9 mouse cellular contexts compared by ENCODE assay signal in the genomic region with DNA sequence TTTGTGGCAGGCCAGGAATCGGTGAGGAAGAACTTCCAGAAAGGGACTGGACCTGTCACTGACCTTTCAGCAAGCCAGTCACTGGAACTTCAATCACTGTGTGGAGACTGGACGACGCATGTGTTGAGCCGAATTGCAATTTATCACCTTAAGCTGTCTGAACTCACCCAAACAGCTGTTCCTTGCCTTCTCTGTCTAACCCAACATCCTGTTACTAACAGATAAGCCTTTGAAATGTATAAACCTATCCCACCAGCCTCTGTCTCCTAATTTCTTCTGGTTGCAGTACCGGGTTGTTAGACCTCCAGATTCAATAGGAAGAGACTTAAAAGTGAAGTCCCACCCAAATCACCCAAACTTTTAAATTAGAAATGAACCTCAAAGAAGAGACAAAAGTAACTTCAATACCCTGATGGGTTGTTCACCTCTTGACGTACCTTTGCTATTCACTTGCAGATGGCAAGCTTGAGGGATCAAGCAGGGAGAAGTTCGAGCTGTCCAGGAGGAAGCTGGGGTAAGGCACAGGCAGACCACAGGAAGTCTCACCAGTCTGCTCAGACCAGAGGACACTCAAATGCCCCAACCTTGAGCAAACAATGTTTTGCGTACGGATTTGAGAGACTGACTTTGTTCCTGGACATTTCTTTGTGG. TPM values are rescaled to one million over a fixed set of nuclear protein-coding genes. Genes with fewer than 3 reads are reported as not detected.
A peak's percentile ranks its signal among the peaks of the same experiment; 100 is the strongest.
DNase-seq lines count a peak whose midpoint lies in the region; ATAC-seq lines count a peak whose summit lies in the region.
"Had no signal": no experiment of that assay in that cellular context is flagged by ENCODE, and none has a peak within 500 bp of the region (broad histone marks: within the 10 kb centered on the region; RNA-seq: fewer than 3 reads in every experiment).

No protein-coding gene starts in this region.

- no peaks in the 10 kb centered on the region for H3K27me3 ChIP-seq in hindbrain, embryonic 16.5 days (replicated peaks; ENCODE audit: control insufficient read depth, insufficient read depth, low read length)
- H3K27me3 ChIP-seq in hindbrain, embryonic 10.5 days (ENCODE audit: insufficient read depth, poor library complexity, severe bottlenecking) = no peaks in the 10 kb centered on the region
- no peaks in the 10 kb centered on the region for H3K27me3 ChIP-seq in midbrain, embryonic 16.5 days (ENCODE audit: control insufficient read depth, insufficient read depth, low read depth, low read length)
- no peaks in the 10 kb centered on the region for H3K27me3 ChIP-seq in midbrain, embryonic 13.5 days
- H3K27me3 ChIP-seq: midbrain, embryonic 12.5 days had no signal

- no peak overlapping the region for H3K4me2 ChIP-seq in hindbrain, embryonic 16.5 days (ENCODE audit: low read length)
- H3K4me2 ChIP-seq in midbrain, embryonic 16.5 days (ENCODE audit: low read length) = no peak overlapping the region
- H3K4me2 ChIP-seq in midbrain, embryonic 13.5 days (replicated peaks) = no peak overlapping the region
- H3K4me2 ChIP-seq: midbrain, embryonic 12.5 days had no signal

- no peak overlapping the region for H3K9ac ChIP-seq in hindbrain, embryonic 16.5 days (ENCODE audit: low read depth, low read length)
- H3K9ac ChIP-seq in midbrain, embryonic 16.5 days (ENCODE audit: low read depth, low read length) = no peak overlapping the region
- no peak overlapping the region for H3K9ac ChIP-seq in midbrain, embryonic 13.5 days (replicated peaks)
- H3K9ac ChIP-seq: midbrain, embryonic 12.5 days had no signal

- ATAC-seq in hindbrain, embryonic 16.5 days = peak; percentile 38; the same call in 1 of the 2 replicates
- peak; percentile 41 for ATAC-seq in midbrain, embryonic 16.5 days
- no peak for ATAC-seq in midbrain, embryonic 13.5 days
- 0 out of 2 replicates have a peak, but pooled peaks have one; percentile 48 for ATAC-seq in erythroblast, adult 5-6 weeks (replicated peaks; ENCODE audit: low FRiP score, poor library complexity, severe bottlenecking)

- H3K27ac ChIP-seq in hindbrain, embryonic 16.5 days (ENCODE audit: low read depth, low read length) = no peak overlapping the region
- H3K27ac ChIP-seq in hindbrain, embryonic 10.5 days = no peak overlapping the region
- no peak overlapping the region for H3K27ac ChIP-seq in midbrain, embryonic 16.5 days (ENCODE audit: low read length)
- no peak overlapping the region for H3K27ac ChIP-seq in midbrain, embryonic 13.5 days
- H3K27ac ChIP-seq: heart, embryonic 10.5 days; midbrain, embryonic 12.5 days had no signal

- no peak overlapping the region for H3K4me3 ChIP-seq in hindbrain, embryonic 16.5 days (ENCODE audit: low read length)
- no peak overlapping the region for H3K4me3 ChIP-seq in hindbrain, embryonic 10.5 days
- H3K4me3 ChIP-seq in midbrain, embryonic 16.5 days (ENCODE audit: low read depth, low read length) = no peak overlapping the region
- H3K4me3 ChIP-seq in midbrain, embryonic 13.5 days (replicated peaks) = no peak overlapping the region
- H3K4me3 ChIP-seq: heart, embryonic 10.5 days; midbrain, embryonic 12.5 days had no signal

- H3K9me3 ChIP-seq in hindbrain, embryonic 16.5 days (ENCODE audit: control insufficient read depth, low read length) = no peaks in the 10 kb centered on the region
- no peaks in the 10 kb centered on the region for H3K9me3 ChIP-seq in hindbrain, embryonic 10.5 days
- H3K9me3 ChIP-seq in midbrain, embryonic 16.5 days (replicated peaks; ENCODE audit: control insufficient read depth, low read length, poor library complexity, severe bottlenecking) = no peaks in the 10 kb centered on the region
- H3K9me3 ChIP-seq in midbrain, embryonic 13.5 days = no peaks in the 10 kb centered on the region
- H3K9me3 ChIP-seq: heart, embryonic 10.5 days; midbrain, embryonic 12.5 days had no signal

- H3K36me3 ChIP-seq in hindbrain, embryonic 16.5 days (ENCODE audit: control insufficient read depth, insufficient read depth, low read length) = no peaks in the 10 kb centered on the region
- no peaks in the 10 kb centered on the region for H3K36me3 ChIP-seq in hindbrain, embryonic 10.5 days
- no peaks in the 10 kb centered on the region for H3K36me3 ChIP-seq in midbrain, embryonic 16.5 days (ENCODE audit: control insufficient read depth, insufficient read depth, low read length)
- no peaks in the 10 kb centered on the region for H3K36me3 ChIP-seq in midbrain, embryonic 13.5 days
- H3K36me3 ChIP-seq: heart, embryonic 10.5 days; midbrain, embryonic 12.5 days had no signal

- H3K4me1 ChIP-seq in hindbrain, embryonic 16.5 days (ENCODE audit: control insufficient read depth, insufficient read depth, low read depth, low read length) = no peaks in the 10 kb centered on the region
- H3K4me1 ChIP-seq in hindbrain, embryonic 10.5 days (replicated peaks) = no peaks in the 10 kb centered on the region
- H3K4me1 ChIP-seq in midbrain, embryonic 16.5 days (ENCODE audit: control insufficient read depth, insufficient read depth, low read length) = no peaks in the 10 kb centered on the region
- H3K4me1 ChIP-seq in midbrain, embryonic 13.5 days (replicated peaks) = no peaks in the 10 kb centered on the region
- H3K4me1 ChIP-seq: heart, embryonic 10.5 days; midbrain, embryonic 12.5 days had no signal

- no peak for DNase-seq in hindbrain, embryonic 10.5 days (ENCODE audit: low spot score)
- no peak for DNase-seq in adipocyte (ENCODE audit: low spot score)
- DNase-seq in embryo, embryonic 10 days (ENCODE audit: low spot score) = no peak

- 66% methylated on average over 9 of the region's 9 CpGs for WGBS in hindbrain, embryonic 16.5 days
- 68% methylated on average over 9 of the region's 9 CpGs for WGBS in hindbrain, embryonic 10.5 days
- WGBS in midbrain, embryonic 16.5 days = 68% methylated on average over 9 of the region's 9 CpGs
- 68% methylated on average over 9 of the region's 9 CpGs for WGBS in midbrain, embryonic 13.5 days

RNA-seq across cellular contexts. Expression of a gene that starts 13.0 kb away (rescaled TPM):
- polyA plus RNA-seq in hindbrain, embryonic 16.5 days (2015; fragmentation: Nextera tagmentation; extraction: Ambion mirVana) = 33.9 and 34.2 TPM in 2 replicates
- polyA plus RNA-seq in hindbrain, embryonic 10.5 days (2016; fragmentation: Nextera tagmentation; extraction: Ambion mirVana) = 42.6 and 45.1 TPM in 2 replicates
- 41.6 and 42.7 TPM in 2 replicates for polyA plus RNA-seq in midbrain, embryonic 16.5 days (2015; fragmentation: Nextera tagmentation; extraction: Ambion mirVana)
- 43.0 and 51.0 TPM in 2 replicates for polyA plus RNA-seq in midbrain, embryonic 13.5 days (2015; fragmentation: Nextera tagmentation; extraction: Ambion mirVana)
- 14.8 and 21.1 TPM in 2 replicates for total RNA-seq in erythroblast, adult 5-6 weeks (2015; ENCODE audit: low replicate concordance)
- total RNA-seq in erythroblast, adult 5-6 weeks (2017; ENCODE audit: low replicate concordance) = 11.8 and 43.7 TPM in 2 replicates

RNA-seq across cellular contexts. Expression of a gene that starts 53.3 kb away (rescaled TPM):
- polyA plus RNA-seq in hindbrain, embryonic 16.5 days (2015; fragmentation: Nextera tagmentation; extraction: Ambion mirVana) = 40.7 and 45.9 TPM in 2 replicates
- 32.5 and 36.5 TPM in 2 replicates for polyA plus RNA-seq in hindbrain, embryonic 10.5 days (2016; fragmentation: Nextera tagmentation; extraction: Ambion mirVana)
- 31.2 and 37.7 TPM in 2 replicates for polyA plus RNA-seq in midbrain, embryonic 16.5 days (2015; fragmentation: Nextera tagmentation; extraction: Ambion mirVana)
- polyA plus RNA-seq in midbrain, embryonic 13.5 days (2015; fragmentation: Nextera tagmentation; extraction: Ambion mirVana) = 21.0 and 22.7 TPM in 2 replicates
- total RNA-seq in erythroblast, adult 5-6 weeks (2015; ENCODE audit: low replicate concordance) = 11.7 and 14.8 TPM in 2 replicates
- total RNA-seq in erythroblast, adult 5-6 weeks (2017; ENCODE audit: low replicate concordance) = 8.1 and 19.8 TPM in 2 replicates
